Comparison of ENCODE assay signal across 8 mouse cellular contexts in the genomic region with DNA sequence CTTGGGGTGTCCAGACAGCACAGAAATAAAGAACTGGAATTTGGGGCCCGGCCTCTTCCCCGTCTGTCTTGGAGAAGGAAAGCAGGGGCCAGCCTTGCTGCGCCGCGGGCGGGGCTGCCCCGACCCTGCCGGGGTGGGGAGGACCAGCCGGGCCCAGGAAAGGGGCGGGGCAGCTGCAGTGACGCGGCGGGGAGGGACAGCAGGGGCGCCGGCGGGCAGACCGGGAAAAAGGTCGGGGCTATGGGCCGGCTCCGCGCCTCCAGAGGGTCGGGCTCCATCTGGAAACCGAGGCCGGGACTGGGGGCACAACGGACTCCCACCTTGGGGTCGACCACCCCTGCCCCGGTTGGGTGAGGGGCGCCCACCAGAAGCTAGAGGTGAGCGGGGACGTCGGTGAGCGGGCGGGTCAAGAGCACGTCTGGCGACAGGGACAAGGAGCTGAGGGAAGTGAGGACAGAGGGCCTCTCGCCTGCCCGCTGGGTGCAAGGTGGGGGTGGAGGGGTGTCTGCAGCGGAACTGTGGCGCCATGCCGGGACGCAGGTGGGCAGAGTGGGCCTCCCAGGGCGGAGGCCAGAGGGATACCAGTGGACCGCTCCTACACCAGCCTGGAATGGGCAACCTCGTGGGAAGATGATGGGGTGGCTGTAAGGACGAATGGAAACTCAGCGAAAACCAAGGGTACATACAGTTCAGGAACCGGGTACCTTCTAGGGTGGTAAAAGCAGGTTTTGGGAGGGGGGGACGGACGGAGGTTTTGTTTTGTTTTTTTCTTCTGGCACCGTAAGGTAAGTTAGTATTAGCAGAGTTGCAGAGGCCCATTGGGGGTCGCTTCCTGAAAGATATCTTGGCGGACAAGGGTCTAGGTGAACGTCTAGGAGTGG. TPM values are rescaled to one million over a fixed set of nuclear protein-coding genes. Genes with fewer than 3 reads are reported as not detected.
DNase-seq lines count a peak whose midpoint lies in the region; ATAC-seq and TF ChIP-seq lines count a peak whose summit lies in the region.

A gene (plus strand): TSS at position 162 of the 881 bp plus-strand sequence.

- ATAC-seq in embryonic facial prominence, embryonic 14.5 days (ENCODE audit: low read depth): no peak
- peak; percentile 27; the same call in 1 of the 2 replicates for ATAC-seq in heart, embryonic 13.5 days (ENCODE audit: extremely low read depth, insufficient number of reproducible peaks, low FRiP score, low TSS enrichment)
- no peak for ATAC-seq in kidney, postnatal 0 days (replicated peaks; ENCODE audit: low FRiP score, low read depth)
- no peak for ATAC-seq in liver, embryonic 15.5 days (ENCODE audit: insufficient read depth)
- ATAC-seq in neural tube, embryonic 12.5 days (ENCODE audit: low FRiP score, low read depth): no peak

- peaks cover 25% of the 10 kb centered on the region for H3K4me1 ChIP-seq in embryonic facial prominence, embryonic 14.5 days (ENCODE audit: control insufficient read depth, insufficient read depth, low read length)
- peaks cover 49% of the 10 kb centered on the region for H3K4me1 ChIP-seq in heart, embryonic 13.5 days
- peaks cover 26% of the 10 kb centered on the region; the same call in 1 of the 2 replicates for H3K4me1 ChIP-seq in kidney, postnatal 0 days (replicated peaks; ENCODE audit: insufficient read depth, low read length)
- H3K4me1 ChIP-seq in liver, embryonic 15.5 days (replicated peaks): peaks cover 56% of the 10 kb centered on the region
- peaks cover 42% of the 10 kb centered on the region for H3K4me1 ChIP-seq in neural tube, embryonic 12.5 days
- peaks cover 61% of the 10 kb centered on the region for H3K4me1 ChIP-seq in thymus, adult 2 months (replicated peaks; ENCODE audit: control insufficient read depth, insufficient read depth, low read length)

- peak; percentile 60 for DNase-seq in right cerebral cortex, postnatal 14 days
- DNase-seq in right cerebral cortex, adult 18-20 months: no peak
- peak; percentile 58 for DNase-seq in embryonic facial prominence, embryonic 14.5 days (ENCODE audit: low spot score)
- DNase-seq in kidney, postnatal 0 days (ENCODE audit: low spot score): peak; percentile 60
- peak; percentile 85 for DNase-seq in thymus, adult 2 months

- peaks cover 31% of the 10 kb centered on the region for H3K27me3 ChIP-seq in embryonic facial prominence, embryonic 14.5 days (replicated peaks; ENCODE audit: control insufficient read depth, insufficient read depth, low read length)
- H3K27me3 ChIP-seq in heart, embryonic 13.5 days (replicated peaks): peaks cover 38% of the 10 kb centered on the region
- no peaks in the 10 kb centered on the region for H3K27me3 ChIP-seq in kidney, postnatal 0 days (ENCODE audit: insufficient read depth, low read length)
- peaks cover 47% of the 10 kb centered on the region for H3K27me3 ChIP-seq in liver, embryonic 15.5 days
- peaks cover 38% of the 10 kb centered on the region for H3K27me3 ChIP-seq in neural tube, embryonic 12.5 days (replicated peaks)
- no peaks in the 10 kb centered on the region for H3K27me3 ChIP-seq in thymus, adult 2 months (ENCODE audit: control insufficient read depth, insufficient read depth, low read length)

- TF ChIP-seq CTCF in kidney, postnatal 0 days (IDR thresholded peaks at IDR 0.05; ENCODE audit: low read depth): no peak
- 0 out of 2 replicates have a peak, but pooled peaks have one; percentile 21 for TF ChIP-seq CTCF in thymus, adult 2 months (IDR thresholded peaks at IDR 0.05; ENCODE audit: borderline replicate concordance, control insufficient read depth, extremely low read depth, insufficient read depth, low read length, poor library complexity)

- WGBS in embryonic facial prominence, embryonic 14.5 days: 2% methylated on average over 42 of the region's 53 CpGs
- under 1% methylated on average over 53 of the region's 53 CpGs for WGBS in heart, embryonic 13.5 days
- WGBS in kidney, postnatal 0 days: 1% methylated on average over 52 of the region's 53 CpGs
- WGBS in liver, embryonic 15.5 days (ENCODE audit: insufficient replicate concordance): 1% methylated on average over 53 of the region's 53 CpGs
- WGBS in neural tube, embryonic 12.5 days: 2% methylated on average over 53 of the region's 53 CpGs
- WGBS in thymus, adult 2 months: under 1% methylated on average over 53 of the region's 53 CpGs

- H3K9ac ChIP-seq in embryonic facial prominence, embryonic 14.5 days (ENCODE audit: low read depth, low read length): peak within 1 kb of the TSS; percentile 64
- peak within 1 kb of the TSS; percentile 83 for H3K9ac ChIP-seq in heart, embryonic 13.5 days
- peak within 1 kb of the TSS; percentile 59 for H3K9ac ChIP-seq in kidney, postnatal 0 days (ENCODE audit: low read depth, low read length)
- H3K9ac ChIP-seq in liver, embryonic 15.5 days: peak within 1 kb of the TSS; percentile 63
- H3K9ac ChIP-seq in neural tube, embryonic 12.5 days: peak within 1 kb of the TSS; percentile 69

- no peaks in the 10 kb centered on the region for H3K36me3 ChIP-seq in embryonic facial prominence, embryonic 14.5 days (ENCODE audit: control insufficient read depth, insufficient read depth, low read length)
- peaks cover 17% of the 10 kb centered on the region; the same call in 1 of the 2 replicates for H3K36me3 ChIP-seq in heart, embryonic 13.5 days
- H3K36me3 ChIP-seq in kidney, postnatal 0 days (ENCODE audit: insufficient read depth, low read length): 0 out of 2 replicates have a peak, but pooled peaks cover under 1% of the 10 kb centered on the region
- H3K36me3 ChIP-seq in liver, embryonic 15.5 days (replicated peaks): peaks cover 8% of the 10 kb centered on the region; the same call in 1 of the 2 replicates
- H3K36me3 ChIP-seq in neural tube, embryonic 12.5 days: no peaks in the 10 kb centered on the region
- no peaks in the 10 kb centered on the region for H3K36me3 ChIP-seq in thymus, adult 2 months (ENCODE audit: control insufficient read depth, insufficient read depth, low read length)

- no peaks in the 10 kb centered on the region for H3K9me3 ChIP-seq in embryonic facial prominence, embryonic 14.5 days (ENCODE audit: control insufficient read depth, low read length)
- no peaks in the 10 kb centered on the region for H3K9me3 ChIP-seq in heart, embryonic 13.5 days
- no peaks in the 10 kb centered on the region for H3K9me3 ChIP-seq in kidney, postnatal 0 days (replicated peaks; ENCODE audit: low read length)
- H3K9me3 ChIP-seq in liver, embryonic 15.5 days (replicated peaks): no peaks in the 10 kb centered on the region
- no peaks in the 10 kb centered on the region for H3K9me3 ChIP-seq in neural tube, embryonic 12.5 days

- peak; percentile 35; the same call in 1 of the 2 replicates for TF ChIP-seq POLR2A in thymus, adult 2 months (IDR thresholded peaks at IDR 0.05; ENCODE audit: control insufficient read depth, extremely low read depth, insufficient read depth, low read length, poor library complexity)

- no peak within 1 kb of the TSS for H3K27ac ChIP-seq in embryonic facial prominence, embryonic 14.5 days (replicated peaks; ENCODE audit: low read depth, low read length)
- peak within 1 kb of the TSS; percentile 43 for H3K27ac ChIP-seq in heart, embryonic 13.5 days (replicated peaks)
- peak within 1 kb of the TSS; percentile 31; the same call in 1 of the 2 replicates for H3K27ac ChIP-seq in kidney, postnatal 0 days
- peak within 1 kb of the TSS; percentile 99 for H3K27ac ChIP-seq in liver, embryonic 15.5 days (replicated peaks)
- H3K27ac ChIP-seq in neural tube, embryonic 12.5 days: no peak within 1 kb of the TSS
- H3K27ac ChIP-seq in thymus, adult 2 months (ENCODE audit: control insufficient read depth, insufficient read depth, low read length): peak within 1 kb of the TSS; percentile 35; the same call in 1 of the 2 replicates

- peak within 1 kb of the TSS; percentile 46 for H3K4me3 ChIP-seq in embryonic facial prominence, embryonic 14.5 days (ENCODE audit: low read depth, low read length)
- H3K4me3 ChIP-seq in heart, embryonic 13.5 days: peak within 1 kb of the TSS; percentile 64
- H3K4me3 ChIP-seq in kidney, postnatal 0 days (replicated peaks; ENCODE audit: low read depth, low read length): peak within 1 kb of the TSS; percentile 40
- peak within 1 kb of the TSS; percentile 74 for H3K4me3 ChIP-seq in liver, embryonic 15.5 days (replicated peaks)
- peak within 1 kb of the TSS; percentile 50 for H3K4me3 ChIP-seq in neural tube, embryonic 12.5 days
- peak within 1 kb of the TSS; percentile 66 for H3K4me3 ChIP-seq in thymus, adult 2 months (ENCODE audit: control insufficient read depth, insufficient read depth, low read length)

- H3K4me2 ChIP-seq in embryonic facial prominence, embryonic 14.5 days (ENCODE audit: low read depth, low read length): peak within 1 kb of the TSS; percentile 90
- peak within 1 kb of the TSS; percentile 89 for H3K4me2 ChIP-seq in heart, embryonic 13.5 days
- peak within 1 kb of the TSS; percentile 79 for H3K4me2 ChIP-seq in kidney, postnatal 0 days (ENCODE audit: low read length)
- peak within 1 kb of the TSS; percentile 93 for H3K4me2 ChIP-seq in liver, embryonic 15.5 days
- peak within 1 kb of the TSS; percentile 92 for H3K4me2 ChIP-seq in neural tube, embryonic 12.5 days (replicated peaks)

RNA-seq across cellular contexts. Expression of the gene that starts here (rescaled TPM):
- 5.6 and 6.6 TPM in 2 replicates for polyA plus RNA-seq in embryonic facial prominence, embryonic 14.5 days (2014; fragmentation: Nextera tagmentation; extraction: Ambion mirVana)
- polyA plus RNA-seq in heart, embryonic 13.5 days (2015; fragmentation: Nextera tagmentation; extraction: Ambion mirVana): 18.2 and 21.8 TPM in 2 replicates
- 12.2 and 13.9 TPM in 2 replicates for polyA plus RNA-seq in kidney, postnatal 0 days (2015; fragmentation: Nextera tagmentation; extraction: Ambion mirVana)
- polyA plus RNA-seq in liver, embryonic 15.5 days (2015; fragmentation: Nextera tagmentation; extraction: Ambion mirVana): 6.0 and 7.9 TPM in 2 replicates
- polyA plus RNA-seq in neural tube, embryonic 12.5 days (2016; fragmentation: Nextera tagmentation; extraction: Ambion mirVana): 26.2 and 27.8 TPM in 2 replicates
- polyA plus RNA-seq in thymus, adult 2 months (2012; rRNA removed): 333 and 357 TPM in 2 replicates

Comparison
In these comparisons a context has a peak if more than half of its experiments do, and no peak if none do; other contexts are left out.
1. RNA of the gene that starts here (polyA plus RNA-seq): 333 to 357 TPM in thymus, adult 2 months; 26.2 to 27.8 TPM in neural tube, embryonic 12.5 days, 18.2 to 21.8 TPM in heart, embryonic 13.5 days, 12.2 to 13.9 TPM in kidney, postnatal 0 days, 6.0 to 7.9 TPM in liver, embryonic 15.5 days and 5.6 to 6.6 TPM in embryonic facial prominence, embryonic 14.5 days; every median in the first group is over 10 times any median in the second.
2. H3K27ac ChIP-seq: peak in heart, embryonic 13.5 days (single experiment), kidney, postnatal 0 days (single experiment), liver, embryonic 15.5 days (single experiment) and thymus, adult 2 months (single experiment); none in embryonic facial prominence, embryonic 14.5 days (single experiment) and neural tube, embryonic 12.5 days (single experiment).
3. Peak in every context shown above with its lines, with median percentiles within 50 percentile points of each other: H3K4me2 ChIP-seq, H3K4me3 ChIP-seq and H3K9ac ChIP-seq.